Mouse (Mus musculus): Measurements from ENCODE around the gene Neb. TPM values are rescaled to one million over a fixed set of nuclear protein-coding genes. Genes with fewer than 3 reads are reported as not detected.

Neb gene
- polyA plus RNA-seq, 1 experiment from 2014 or later = 0.29 TPM

DNA sequence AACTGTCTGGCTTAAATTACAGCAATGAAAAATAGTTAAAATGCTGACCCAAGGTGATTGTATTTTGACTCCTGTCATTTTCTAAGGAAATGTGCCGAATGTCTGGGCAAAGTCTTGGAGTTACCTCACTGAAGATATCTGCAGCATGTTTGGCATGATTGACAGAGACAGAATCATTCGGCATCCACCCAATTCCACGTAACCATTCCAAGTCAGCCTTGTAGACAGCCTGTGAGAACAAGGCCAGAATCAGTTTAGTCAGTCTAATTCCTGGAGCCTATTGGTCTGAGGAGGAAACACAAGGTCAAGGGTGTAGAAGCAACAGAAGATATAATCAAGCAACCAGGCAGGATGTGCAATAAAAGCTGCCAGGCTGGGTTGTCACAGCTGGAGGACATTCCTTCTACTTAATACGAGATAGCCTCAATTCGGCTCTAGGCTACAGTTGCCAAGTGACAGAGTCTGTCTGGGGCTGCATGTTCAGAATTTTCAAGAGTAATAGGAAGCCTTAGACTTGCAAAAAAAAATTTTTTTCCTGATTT lies 166.8 kb downstream of the Neb start:
- H3K4me1 ChIP-seq (ENCODE audit: control insufficient read depth, insufficient read depth, low read length) = no peaks in the 10 kb centered on the region
- DNase-seq (ENCODE audit: low spot score, missing footprints) (no peak), ATAC-seq (ENCODE audit: low FRiP score) (no peak)
- H3K9ac ChIP-seq (ENCODE audit: low read length) = no peak overlapping the region
- no peaks in the 10 kb centered on the region for H3K27me3 ChIP-seq (ENCODE audit: control insufficient read depth, insufficient read depth, low read length)
- H3K36me3 ChIP-seq (ENCODE audit: control insufficient read depth, insufficient read depth, low read length) = no peaks in the 10 kb centered on the region
- no peaks in the 10 kb centered on the region for H3K9me3 ChIP-seq (ENCODE audit: control insufficient read depth, low read length)
- WGBS = 69% methylated on average over 5 of the region's 5 CpGs
- H3K27ac ChIP-seq (ENCODE audit: low read depth, low read length) = no peak overlapping the region
- H3K4me3 ChIP-seq (ENCODE audit: low read depth, low read length) = no peak overlapping the region
- H3K4me2 ChIP-seq = no peak overlapping the region

- Histone ChIP-seq H3K27me3 (ENCODE audit: control insufficient read depth, insufficient read depth, low read length) (no peaks in the 10 kb centered on the region), H3K4me1 (ENCODE audit: control insufficient read depth, insufficient read depth, low read length) (no peaks in the 10 kb centered on the region), H3K4me3 (ENCODE audit: low read depth, low read length) (no peak overlapping the region), H3K27ac (ENCODE audit: low read depth, low read length) (no peak overlapping the region), H3K9me3 (ENCODE audit: control insufficient read depth, low read length) (no peaks in the 10 kb centered on the region), H3K36me3 (ENCODE audit: control insufficient read depth, insufficient read depth, low read length) (no peaks in the 10 kb centered on the region), H3K4me2 (no peak overlapping the region), H3K9ac (ENCODE audit: low read length) (no peak overlapping the region)
- DNase-seq (ENCODE audit: low spot score, missing footprints) (no peak), ATAC-seq (ENCODE audit: low FRiP score) (no peak)
- WGBS = 96% methylated on average over 7 of the region's 7 CpGs
These were observed 167.6 kb downstream of the Neb start for GRCm38 (mm10) chr2:52210685-52211084.

GRCm38 (mm10) chr2:52204992-52205391 lies 173.3 kb downstream of the Neb start:
- Histone ChIP-seq H3K36me3 (ENCODE audit: control insufficient read depth, insufficient read depth, low read length) (no peaks in the 10 kb centered on the region), H3K27me3 (ENCODE audit: control insufficient read depth, insufficient read depth, low read length) (no peaks in the 10 kb centered on the region), H3K4me1 (ENCODE audit: control insufficient read depth, insufficient read depth, low read length) (no peaks in the 10 kb centered on the region), H3K9me3 (ENCODE audit: control insufficient read depth, low read length) (no peaks in the 10 kb centered on the region), H3K4me2 (no peak overlapping the region), H3K4me3 (ENCODE audit: low read depth, low read length) (no peak overlapping the region), H3K9ac (ENCODE audit: low read length) (no peak overlapping the region), H3K27ac (ENCODE audit: low read depth, low read length) (no peak overlapping the region)
- DNase-seq (ENCODE audit: low spot score, missing footprints) (no peak), ATAC-seq (ENCODE audit: low FRiP score) (no peak)
- 91% methylated on average over 4 of the region's 4 CpGs for WGBS

DNA sequence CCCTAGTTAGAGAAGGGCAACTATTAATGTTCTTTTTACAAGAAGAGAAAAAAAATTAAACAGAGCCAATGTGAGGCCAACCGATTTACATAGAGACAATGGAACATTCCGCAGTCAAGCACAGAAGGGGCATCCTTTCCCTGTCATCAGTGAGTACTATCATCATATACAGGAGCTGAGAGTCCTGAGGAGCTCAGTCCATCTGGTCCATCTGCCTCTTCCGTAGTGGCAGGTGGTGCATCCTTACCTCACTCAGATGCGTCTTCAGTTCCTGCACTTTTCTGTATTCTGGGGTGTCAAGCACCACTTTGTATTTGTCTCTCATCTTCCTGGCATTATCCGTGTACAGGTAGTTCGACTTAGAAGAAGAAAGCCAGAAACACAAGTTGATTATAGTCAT lies 184.6 kb downstream of the Neb start:
- no peak for DNase-seq (ENCODE audit: low spot score, missing footprints)
- no peak for ATAC-seq (ENCODE audit: low FRiP score)

GRCm38 (mm10) chr2:52179678-52180077 lies 198.6 kb downstream of the Neb start:
- H3K4me3 ChIP-seq (ENCODE audit: low read depth, low read length) = no peak overlapping the region
- H3K27ac ChIP-seq (ENCODE audit: low read depth, low read length) = no peak overlapping the region
- no peak overlapping the region for H3K9ac ChIP-seq (ENCODE audit: low read length)
- H3K4me1 ChIP-seq (ENCODE audit: control insufficient read depth, insufficient read depth, low read length) = no peaks in the 10 kb centered on the region
- H3K4me2 ChIP-seq = no peak overlapping the region
- H3K27me3 ChIP-seq (ENCODE audit: control insufficient read depth, insufficient read depth, low read length) = no peaks in the 10 kb centered on the region
- no peaks in the 10 kb centered on the region for H3K36me3 ChIP-seq (ENCODE audit: control insufficient read depth, insufficient read depth, low read length)
- DNase-seq (ENCODE audit: low spot score, missing footprints) (peak; percentile 12), ATAC-seq (ENCODE audit: low FRiP score) (no peak)
- no peaks in the 10 kb centered on the region for H3K9me3 ChIP-seq (ENCODE audit: control insufficient read depth, low read length)
- WGBS = 81% methylated on average over 1 of the region's 1 CpGs

More for the DNA sequence above, 184.6 kb downstream of the Neb start:
- no peak overlapping the region for H3K4me3 ChIP-seq (ENCODE audit: low read depth, low read length)
- no peaks in the 10 kb centered on the region; the same call in 1 of the 2 replicates for H3K36me3 ChIP-seq (ENCODE audit: control insufficient read depth, insufficient read depth, low read length)
- H3K9ac ChIP-seq (ENCODE audit: low read length) = no peak overlapping the region
- no peaks in the 10 kb centered on the region for H3K9me3 ChIP-seq (ENCODE audit: control insufficient read depth, low read length)
- WGBS = 89% methylated on average over 6 of the region's 6 CpGs
- H3K27me3 ChIP-seq (ENCODE audit: control insufficient read depth, insufficient read depth, low read length) = no peaks in the 10 kb centered on the region
- H3K4me1 ChIP-seq (ENCODE audit: control insufficient read depth, insufficient read depth, low read length) = no peaks in the 10 kb centered on the region
- H3K27ac ChIP-seq (ENCODE audit: low read depth, low read length) = no peak overlapping the region
- H3K4me2 ChIP-seq = no peak overlapping the region

DNA sequence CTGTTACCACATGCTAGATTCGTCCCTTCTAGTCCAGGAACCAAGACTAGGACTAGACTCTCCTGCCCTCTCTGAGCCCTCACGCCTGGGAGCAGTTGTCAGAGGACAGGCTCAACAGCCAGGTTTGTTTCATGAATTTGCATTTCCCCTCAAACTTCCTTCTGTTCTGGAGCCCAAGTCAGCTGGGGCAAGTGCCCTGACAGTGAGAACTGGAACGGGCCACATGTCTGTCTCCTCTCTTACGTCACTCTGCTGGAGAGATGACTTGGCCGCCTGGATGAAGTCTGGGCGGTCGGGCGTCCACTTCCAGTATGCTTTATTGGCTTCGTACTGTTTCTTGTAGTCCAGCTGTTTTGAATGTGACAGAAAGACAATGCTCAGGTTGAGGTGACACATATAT lies 200.5 kb downstream of the Neb start:
- Histone ChIP-seq H3K27ac (ENCODE audit: low read depth, low read length) (no peak overlapping the region), H3K4me1 (ENCODE audit: control insufficient read depth, insufficient read depth, low read length) (no peaks in the 10 kb centered on the region), H3K27me3 (ENCODE audit: control insufficient read depth, insufficient read depth, low read length) (no peaks in the 10 kb centered on the region), H3K9me3 (ENCODE audit: control insufficient read depth, low read length) (no peaks in the 10 kb centered on the region), H3K4me2 (no peak overlapping the region), H3K4me3 (ENCODE audit: low read depth, low read length) (no peak overlapping the region), H3K36me3 (ENCODE audit: control insufficient read depth, insufficient read depth, low read length) (no peaks in the 10 kb centered on the region), H3K9ac (ENCODE audit: low read length) (no peak overlapping the region)
- WGBS = 89% methylated on average over 9 of the region's 9 CpGs
- ATAC-seq (ENCODE audit: low FRiP score) (no peak), DNase-seq (ENCODE audit: low spot score, missing footprints) (no peak)

GRCm38 (mm10) chr2:52177184-52177583 lies 201.1 kb downstream of the Neb start:
- Histone ChIP-seq H3K4me1 (ENCODE audit: control insufficient read depth, insufficient read depth, low read length) (no peaks in the 10 kb centered on the region), H3K36me3 (ENCODE audit: control insufficient read depth, insufficient read depth, low read length) (no peaks in the 10 kb centered on the region), H3K27me3 (ENCODE audit: control insufficient read depth, insufficient read depth, low read length) (no peaks in the 10 kb centered on the region), H3K4me3 (ENCODE audit: low read depth, low read length) (no peak overlapping the region), H3K9me3 (ENCODE audit: control insufficient read depth, low read length) (no peaks in the 10 kb centered on the region), H3K9ac (ENCODE audit: low read length) (no peak overlapping the region), H3K27ac (ENCODE audit: low read depth, low read length) (no peak overlapping the region), H3K4me2 (no peak overlapping the region)
- 94% methylated on average over 7 of the region's 7 CpGs for WGBS
- no peak for ATAC-seq (ENCODE audit: low FRiP score)
- DNase-seq (ENCODE audit: low spot score, missing footprints) = no peak

DNA sequence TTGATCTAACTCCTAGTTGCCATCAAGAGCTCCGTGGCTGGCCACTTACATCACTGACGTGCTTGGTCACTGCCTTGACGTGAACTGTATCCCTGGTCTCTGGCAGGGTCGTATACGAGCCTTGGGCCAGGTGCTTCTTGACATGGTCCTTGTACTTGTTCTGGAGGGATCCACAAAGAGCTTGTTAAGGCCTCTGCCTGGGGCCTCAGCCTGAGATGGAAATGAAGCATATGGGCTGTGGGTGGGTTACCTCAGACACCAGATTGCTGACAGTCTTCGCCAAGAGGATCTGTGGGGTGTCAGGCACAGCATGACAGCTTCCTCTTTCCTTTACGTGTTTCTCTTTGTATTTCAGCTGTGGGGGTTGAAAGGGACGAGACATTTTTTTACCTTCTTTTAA lies 201.7 kb downstream of the Neb start:
- Histone ChIP-seq H3K4me2 (no peak overlapping the region), H3K4me3 (ENCODE audit: low read depth, low read length) (no peak overlapping the region), H3K36me3 (ENCODE audit: control insufficient read depth, insufficient read depth, low read length) (no peaks in the 10 kb centered on the region), H3K27me3 (ENCODE audit: control insufficient read depth, insufficient read depth, low read length) (no peaks in the 10 kb centered on the region), H3K4me1 (ENCODE audit: control insufficient read depth, insufficient read depth, low read length) (no peaks in the 10 kb centered on the region), H3K9me3 (ENCODE audit: control insufficient read depth, low read length) (no peaks in the 10 kb centered on the region), H3K27ac (ENCODE audit: low read depth, low read length) (no peak overlapping the region), H3K9ac (ENCODE audit: low read length) (no peak overlapping the region)
- 80% methylated on average over 8 of the region's 8 CpGs for WGBS
- ATAC-seq (ENCODE audit: low FRiP score) = no peak
- DNase-seq (ENCODE audit: low spot score, missing footprints) = peak; percentile 56

GRCm38 (mm10) chr2:52174951-52175350 lies 203.3 kb downstream of the Neb start:
- 95% methylated on average over 4 of the region's 4 CpGs for WGBS
- H3K27me3 ChIP-seq (ENCODE audit: control insufficient read depth, insufficient read depth, low read length) = no peaks in the 10 kb centered on the region
- H3K4me2 ChIP-seq = no peak overlapping the region
- no peaks in the 10 kb centered on the region for H3K4me1 ChIP-seq (ENCODE audit: control insufficient read depth, insufficient read depth, low read length)
- H3K9ac ChIP-seq (ENCODE audit: low read length) = no peak overlapping the region
- H3K4me3 ChIP-seq (ENCODE audit: low read depth, low read length) = no peak overlapping the region
- H3K27ac ChIP-seq (ENCODE audit: low read depth, low read length) = no peak overlapping the region
- H3K36me3 ChIP-seq (ENCODE audit: control insufficient read depth, insufficient read depth, low read length) = no peaks in the 10 kb centered on the region
- DNase-seq (ENCODE audit: low spot score, missing footprints) = no peak
- no peaks in the 10 kb centered on the region for H3K9me3 ChIP-seq (ENCODE audit: control insufficient read depth, low read length)
- ATAC-seq (ENCODE audit: low FRiP score) = no peak

Data from midbrain, embryonic 11.5 days (tissue).